Mouse (Mus musculus) lung, postnatal 0 days (tissue): ENCODE data around the gene Gls. TPM values are rescaled to one million over a fixed set of nuclear protein-coding genes. Genes with fewer than 3 reads are reported as not detected.

Experiments used
- ATAC-seq: fragments of 200-750 bp; cut with Nextera tagmentation; 2 replicates; pipeline ENCODE4 v1.8.0; 2017; ENCODE audit warnings: moderate library complexity
- DNase-seq: peaks from one replicate; pipeline ENCODE4 v3.0.0-alpha.2; 2016; ENCODE audit warnings: low spot score
- H3K27ac ChIP-seq: fragments of 300-500 bp; sonication (generic); 2 replicates; pipeline ENCODE4 v1.5.1; 2014; ENCODE audit warnings: antibody characterized with exemption, mild to moderate bottlenecking, low read length, mixed read lengths
- H3K27me3 ChIP-seq: fragments of 300-500 bp; sonication (generic); replicated peaks from 2 replicates; pipeline ENCODE4 v1.6.1; 2014; ENCODE audit warnings: low read length, mixed read lengths; ENCODE audit not compliant: insufficient read depth
- H3K36me3 ChIP-seq: fragments of 300-500 bp; sonication (generic); 2 replicates; pipeline ENCODE4 v1.6.1; 2014; ENCODE audit warnings: low read length, mixed read lengths; ENCODE audit not compliant: insufficient read depth
- H3K4me1 ChIP-seq: fragments of 300-500 bp; sonication (generic); 2 replicates; pipeline ENCODE4 v1.6.1; 2014; ENCODE audit warnings: antibody characterized with exemption, low read depth, low read length, mixed read lengths; ENCODE audit not compliant: insufficient read depth
- H3K4me2 ChIP-seq: fragments of 300-500 bp; sonication (generic); replicated peaks from 2 replicates; pipeline ENCODE4 v1.6.1; 2014; ENCODE audit warnings: low read depth, mild to moderate bottlenecking, low read length, moderate library complexity, mixed read lengths
- H3K4me3 ChIP-seq: fragments of 300-500 bp; sonication (generic); 2 replicates; pipeline ENCODE4 v1.5.1; 2014; ENCODE audit warnings: low read depth, low read length
- H3K9ac ChIP-seq: fragments of 300-500 bp; sonication (generic); replicated peaks from 2 replicates; pipeline ENCODE4 v1.6.1; 2014; ENCODE audit warnings: low read depth, mild to moderate bottlenecking
- H3K9me3 ChIP-seq: fragments of 300-500 bp; sonication (generic); 2 replicates; pipeline ENCODE4 v1.6.1; 2016; ENCODE audit warnings: low read length, mixed read lengths
- CTCF ChIP-seq: IDR thresholded peaks from 2 replicates; pipeline ENCODE4 v1.5.1; 2016; ENCODE audit warnings: antibody characterized with exemption, mild to moderate bottlenecking
- EP300 ChIP-seq: IDR thresholded peaks from 2 replicates; pipeline ENCODE4 v1.6.1; 2016; ENCODE audit warnings: antibody characterized with exemption, mild to moderate bottlenecking, control low read depth
- WGBS: fragments of 180-500 bp; shearing (Covaris S2); extraction: QIAGEN DNeasy Blood & Tissue Kit; methylation state at CpG from one replicate; pipeline ENCODE4 v1.1.7; 2014; 5-methylcytosine and 5-hydroxymethylcytosine counted together
- polyA plus RNA-seq: library from polyadenylated mRNA; unstranded; fragments of >200 nt; fragmentation: Nextera tagmentation; extraction: Ambion mirVana; gene quantifications from 2 replicates; pipeline ENCODE4 v1.2.1, GENCODE M21; 2015

The Gls gene
- polyA plus RNA-seq, 1 experiment from 2014 or later = 13.0 TPM

GRCm38 (mm10) chr1:52141482-52141881 lies 91.5 kb downstream of the Gls start:
- no peaks in the 10 kb centered on the region for H3K4me1 ChIP-seq
- H3K4me3 ChIP-seq = no peak overlapping the region
- no peak overlapping the region for H3K4me2 ChIP-seq
- no peak for ATAC-seq
- WGBS = 36% methylated on average over 3 of the region's 3 CpGs
- H3K27me3 ChIP-seq = no peaks in the 10 kb centered on the region
- no peak overlapping the region for H3K9ac ChIP-seq
- H3K27ac ChIP-seq = no peak overlapping the region
- no peaks in the 10 kb centered on the region for H3K9me3 ChIP-seq
- DNase-seq = no peak
- no peak for TF ChIP-seq EP300
- TF ChIP-seq CTCF = no peak
- peaks cover 53% of the 10 kb centered on the region for H3K36me3 ChIP-seq

GRCm38 (mm10) chr1:52140534-52140933 lies 92.5 kb downstream of the Gls start:
- H3K4me2 ChIP-seq = no peak overlapping the region
- no peak overlapping the region for H3K9ac ChIP-seq
- TF ChIP-seq EP300 = no peak
- no peak for TF ChIP-seq CTCF
- no peaks in the 10 kb centered on the region for H3K27me3 ChIP-seq
- ATAC-seq = no peak
- H3K9me3 ChIP-seq = no peaks in the 10 kb centered on the region
- WGBS = 87% methylated on average over 9 of the region's 9 CpGs
- H3K27ac ChIP-seq = no peak overlapping the region
- no peaks in the 10 kb centered on the region for H3K4me1 ChIP-seq
- DNase-seq = no peak
- H3K4me3 ChIP-seq = no peak overlapping the region
- H3K36me3 ChIP-seq = peaks cover 62% of the 10 kb centered on the region

GRCm38 (mm10) chr1:52137292-52137691 lies 95.7 kb downstream of the Gls start:
- Histone ChIP-seq H3K4me3 (no peak overlapping the region), H3K27me3 (no peaks in the 10 kb centered on the region), H3K36me3 (peaks cover 65% of the 10 kb centered on the region), H3K9me3 (no peaks in the 10 kb centered on the region), H3K9ac (no peak overlapping the region), H3K27ac (no peak overlapping the region), H3K4me1 (no peaks in the 10 kb centered on the region), H3K4me2 (no peak overlapping the region)
- no peak for DNase-seq
- no peak for ATAC-seq
- WGBS = 77% methylated on average over 16 of the region's 16 CpGs
- no peak for TF ChIP-seq CTCF
- TF ChIP-seq EP300 = no peak

GRCm38 (mm10) chr1:52133254-52133653 lies 99.8 kb downstream of the Gls start:
- H3K27me3 ChIP-seq = no peaks in the 10 kb centered on the region
- ATAC-seq (no peak), DNase-seq (no peak)
- no peaks in the 10 kb centered on the region for H3K4me1 ChIP-seq
- H3K36me3 ChIP-seq = peaks cover 48% of the 10 kb centered on the region
- H3K9ac ChIP-seq = no peak overlapping the region
- WGBS = 89% methylated on average over 8 of the region's 8 CpGs
- no peaks in the 10 kb centered on the region for H3K9me3 ChIP-seq
- H3K27ac ChIP-seq = no peak overlapping the region
- no peak overlapping the region for H3K4me2 ChIP-seq
- TF ChIP-seq CTCF (no peak), EP300 (no peak)
- no peak overlapping the region for H3K4me3 ChIP-seq

GRCm38 (mm10) chr1:52131787-52132377 lies 101.2 kb downstream of the Gls start:
- Histone ChIP-seq H3K4me3 (no peak overlapping the region), H3K36me3 (peaks cover 49% of the 10 kb centered on the region), H3K27ac (no peak overlapping the region), H3K4me1 (no peaks in the 10 kb centered on the region), H3K27me3 (no peaks in the 10 kb centered on the region), H3K4me2 (no peak overlapping the region), H3K9ac (no peak overlapping the region), H3K9me3 (no peaks in the 10 kb centered on the region)
- WGBS = 72% methylated on average over 11 of the region's 11 CpGs
- DNase-seq (peak; percentile 9), ATAC-seq (peak; percentile 68)
- TF ChIP-seq CTCF (peak; percentile 33), EP300 (no peak; the same call in 1 of the 2 replicates)

GRCm38 (mm10) chr1:52129794-52130193 lies 103.2 kb downstream of the Gls start:
- no peaks in the 10 kb centered on the region for H3K9me3 ChIP-seq
- H3K4me3 ChIP-seq = no peak overlapping the region
- no peak for ATAC-seq
- H3K4me2 ChIP-seq = no peak overlapping the region
- H3K27ac ChIP-seq = no peak overlapping the region
- peaks cover 40% of the 10 kb centered on the region for H3K36me3 ChIP-seq
- no peaks in the 10 kb centered on the region for H3K27me3 ChIP-seq
- 58% methylated on average over 6 of the region's 6 CpGs for WGBS
- DNase-seq = no peak
- H3K4me1 ChIP-seq = no peaks in the 10 kb centered on the region
- TF ChIP-seq CTCF (no peak), EP300 (no peak)
- H3K9ac ChIP-seq = no peak overlapping the region

GRCm38 (mm10) chr1:52127350-52127749 lies 105.7 kb downstream of the Gls start:
- WGBS = 93% methylated on average over 6 of the region's 6 CpGs
- DNase-seq = no peak
- H3K4me1 ChIP-seq = no peaks in the 10 kb centered on the region
- H3K9ac ChIP-seq = no peak overlapping the region
- no peaks in the 10 kb centered on the region for H3K27me3 ChIP-seq
- ATAC-seq = no peak
- no peak for TF ChIP-seq CTCF
- no peak overlapping the region for H3K4me3 ChIP-seq
- H3K27ac ChIP-seq = no peak overlapping the region
- H3K9me3 ChIP-seq = no peaks in the 10 kb centered on the region
- peaks cover 43% of the 10 kb centered on the region for H3K36me3 ChIP-seq
- H3K4me2 ChIP-seq = no peak overlapping the region
